Mouse (Mus musculus): Measurements from ENCODE around the gene Carnmt1. TPM values are rescaled to one million over a fixed set of nuclear protein-coding genes. Genes with fewer than 3 reads are reported as not detected.

Carnmt1 gene
- polyA plus RNA-seq, 1 experiment: 3.1 TPM

DNA sequence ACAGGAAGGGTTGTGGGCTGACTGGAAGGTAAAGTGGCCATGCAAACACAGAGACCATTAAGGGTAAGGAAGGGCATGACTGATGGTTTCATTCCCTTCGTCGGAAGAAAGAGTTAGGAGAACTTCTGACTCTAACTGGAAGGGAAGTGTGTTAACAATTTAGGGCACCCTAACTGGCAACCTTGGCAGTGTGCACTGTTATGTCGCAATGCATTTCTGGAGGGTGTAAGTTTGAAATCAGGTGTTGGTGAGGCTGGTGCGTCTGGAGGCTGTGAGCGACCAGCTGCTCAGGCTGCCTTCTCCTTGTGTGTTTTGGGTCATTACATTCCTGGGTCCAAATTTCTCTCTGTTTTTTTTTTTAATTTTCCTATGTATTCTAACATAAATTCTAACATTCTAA, 73.4 kb downstream of the Carnmt1 start:
- TF ChIP-seq CTCF (IDR thresholded peaks at IDR 0.05; ENCODE audit: extremely low read depth, insufficient read depth, insufficient read length, insufficient replicate concordance): no peak
- TF ChIP-seq POLR2A (IDR thresholded peaks at IDR 0.05; ENCODE audit: low read depth, low read length): no peak
- DNase-seq (ENCODE audit: low read depth in 1 of 2, low spot score in 2 of 2): no peak
- no peak overlapping the region for H3K4me3 ChIP-seq (ENCODE audit: extremely low read depth, insufficient read depth, insufficient read length)
- H3K27ac ChIP-seq (ENCODE audit: insufficient read depth, low read length): no peak overlapping the region
- H3K27me3 ChIP-seq (ENCODE audit: control insufficient read depth, insufficient read depth, low read length): no peaks in the 10 kb centered on the region
- no peaks in the 10 kb centered on the region for H3K4me1 ChIP-seq (ENCODE audit: control insufficient read depth, insufficient read depth, insufficient read length)
- 80% methylated on average over 5 of the region's 5 CpGs for WGBS
- no peaks in the 10 kb centered on the region for H3K36me3 ChIP-seq (ENCODE audit: control insufficient read depth, insufficient read depth, low read length)

DNA sequence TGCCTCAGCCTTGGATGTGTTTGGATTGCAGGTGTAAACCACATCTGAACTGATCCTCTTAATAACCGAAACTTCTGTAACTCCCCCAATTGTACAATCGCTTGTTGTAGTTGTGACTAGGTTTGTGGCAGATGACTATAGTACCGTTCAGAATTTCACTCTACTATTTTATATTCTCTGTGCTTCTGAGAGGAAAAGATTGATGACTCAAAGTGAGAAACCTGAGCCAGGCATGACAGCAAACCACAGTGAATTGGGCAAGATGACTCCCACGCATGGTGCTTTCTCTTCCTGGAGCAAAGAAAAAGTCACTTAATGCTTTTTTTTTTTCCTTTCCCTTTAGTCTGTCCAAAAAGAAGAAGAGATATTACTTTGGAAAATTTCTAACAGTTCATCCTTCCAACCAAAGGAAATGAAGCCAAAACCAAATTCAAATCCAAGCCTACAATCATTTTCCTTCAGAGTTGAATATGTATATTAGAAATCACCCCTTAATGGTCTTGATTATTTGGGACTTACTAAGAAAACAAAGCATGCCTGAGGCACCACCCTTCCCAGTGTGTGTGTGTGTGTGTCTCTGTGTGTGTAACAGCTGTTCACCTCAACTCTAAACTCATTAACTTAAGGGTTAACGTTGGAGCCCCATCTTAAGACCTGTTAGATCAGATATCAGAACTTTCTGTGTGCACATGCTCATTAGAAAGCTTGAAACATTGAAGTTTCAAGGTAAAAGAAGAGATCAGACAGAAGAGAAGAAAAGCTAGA, 76.2 kb downstream of the Carnmt1 start:
- 82% methylated on average over 5 of the region's 5 CpGs for WGBS

DNA sequence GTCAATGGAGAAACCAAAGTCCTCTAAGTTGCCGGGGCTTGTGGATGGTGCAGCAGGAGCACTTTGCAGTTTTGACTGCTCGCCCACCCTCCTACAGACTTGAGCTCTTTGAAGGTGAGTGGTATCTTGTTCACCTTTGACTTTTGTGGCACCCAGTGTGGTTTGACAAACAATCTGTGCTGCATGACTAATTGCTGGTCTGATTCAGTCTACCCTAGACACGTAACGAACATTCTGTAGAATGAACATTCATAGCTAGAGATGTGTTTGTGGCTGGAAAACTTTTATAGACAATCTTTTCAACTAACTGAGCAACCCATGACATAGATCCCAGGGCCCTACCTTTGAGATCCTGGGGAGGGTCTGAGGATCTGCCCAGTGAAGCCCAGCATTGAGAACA, 76.8 kb downstream of the Carnmt1 start:
- WGBS: 89% methylated on average over 4 of the region's 4 CpGs
- H3K27ac ChIP-seq (ENCODE audit: insufficient read depth, low read length): no peak overlapping the region
- H3K4me1 ChIP-seq (ENCODE audit: control insufficient read depth, insufficient read depth, insufficient read length): no peaks in the 10 kb centered on the region
- no peak for DNase-seq (ENCODE audit: low read depth in 1 of 2, low spot score in 2 of 2)
- TF ChIP-seq POLR2A (IDR thresholded peaks at IDR 0.05; ENCODE audit: low read depth, low read length) (no peak), CTCF (IDR thresholded peaks at IDR 0.05; ENCODE audit: extremely low read depth, insufficient read depth, insufficient read length, insufficient replicate concordance) (no peak)
- H3K36me3 ChIP-seq (ENCODE audit: control insufficient read depth, insufficient read depth, low read length): no peaks in the 10 kb centered on the region
- H3K4me3 ChIP-seq (ENCODE audit: extremely low read depth, insufficient read depth, insufficient read length): no peak overlapping the region
- no peaks in the 10 kb centered on the region for H3K27me3 ChIP-seq (ENCODE audit: control insufficient read depth, insufficient read depth, low read length)

More for the DNA sequence above, 76.2 kb downstream of the Carnmt1 start:
- no peak overlapping the region for H3K27ac ChIP-seq (ENCODE audit: insufficient read depth, low read length)
- no peaks in the 10 kb centered on the region for H3K27me3 ChIP-seq (ENCODE audit: control insufficient read depth, insufficient read depth, low read length)
- DNase-seq (ENCODE audit: low read depth in 1 of 2, low spot score in 2 of 2): no peak
- no peak for TF ChIP-seq CTCF (IDR thresholded peaks at IDR 0.05; ENCODE audit: extremely low read depth, insufficient read depth, insufficient read length, insufficient replicate concordance)
- TF ChIP-seq POLR2A (IDR thresholded peaks at IDR 0.05; ENCODE audit: low read depth, low read length): no peak
- no peaks in the 10 kb centered on the region for H3K4me1 ChIP-seq (ENCODE audit: control insufficient read depth, insufficient read depth, insufficient read length)
- no peak overlapping the region for H3K4me3 ChIP-seq (ENCODE audit: extremely low read depth, insufficient read depth, insufficient read length)
- no peaks in the 10 kb centered on the region for H3K36me3 ChIP-seq (ENCODE audit: control insufficient read depth, insufficient read depth, low read length)

DNA sequence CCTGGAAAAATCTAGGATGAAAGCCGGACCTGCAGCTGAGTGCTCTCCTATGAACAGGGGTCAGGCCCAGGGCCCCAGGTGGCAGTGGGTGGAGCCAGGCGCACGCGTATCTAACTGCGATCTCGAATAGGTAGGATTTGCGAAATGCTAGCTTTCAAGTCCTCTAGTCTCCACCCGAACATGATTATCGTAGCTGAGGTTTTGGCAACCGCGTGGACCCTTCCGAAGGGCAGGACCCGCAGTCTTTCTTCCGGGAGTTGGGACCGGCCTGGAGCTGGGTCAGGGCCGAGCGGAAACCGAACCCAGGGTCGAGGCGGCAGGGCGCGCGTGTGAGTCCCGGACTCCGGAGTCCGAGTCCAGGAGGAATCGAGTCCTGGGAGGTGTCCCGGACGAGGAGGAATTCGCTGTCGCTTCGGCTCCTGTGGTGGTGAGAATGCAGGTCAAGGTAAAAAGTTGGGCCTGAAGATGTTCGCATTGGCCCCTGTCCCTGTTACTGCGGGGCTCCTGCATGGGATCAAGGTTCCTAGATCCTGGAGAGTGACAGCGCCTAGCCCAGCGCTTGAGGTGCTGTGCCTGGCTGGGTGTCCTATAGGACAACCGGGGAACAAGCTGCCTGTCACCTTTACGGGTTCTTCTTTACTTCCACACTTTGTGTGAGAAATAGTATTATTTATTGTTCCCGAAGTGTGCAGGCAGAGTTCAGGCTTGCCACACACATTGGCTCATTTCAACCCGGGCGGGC, 79.2 kb downstream of the Carnmt1 start, which contains the start of gene Trpm6:
Trpm6 (plus strand) TSS at position 386 of the 742 bp plus-strand sequence.
- H3K27ac ChIP-seq (ENCODE audit: insufficient read depth, low read length): no peak within 1 kb of the TSS
- no peak within 1 kb of the TSS for H3K4me3 ChIP-seq (ENCODE audit: extremely low read depth, insufficient read depth, insufficient read length)
- H3K4me1 ChIP-seq (ENCODE audit: control insufficient read depth, insufficient read depth, insufficient read length): no peaks in the 10 kb centered on the region
- no peaks in the 10 kb centered on the region for H3K36me3 ChIP-seq (ENCODE audit: control insufficient read depth, insufficient read depth, low read length)
- WGBS: 11% methylated on average over 41 of the region's 41 CpGs
- no peaks in the 10 kb centered on the region for H3K27me3 ChIP-seq (ENCODE audit: control insufficient read depth, insufficient read depth, low read length)
- TF ChIP-seq POLR2A (IDR thresholded peaks at IDR 0.05; ENCODE audit: low read depth, low read length): no peak
- no peak for TF ChIP-seq CTCF (IDR thresholded peaks at IDR 0.05; ENCODE audit: extremely low read depth, insufficient read depth, insufficient read length, insufficient replicate concordance)
- DNase-seq (ENCODE audit: low read depth in 1 of 2, low spot score in 2 of 2): no peak

Other genes starting within 250 kb of the Carnmt1 start
- 69.7 and 83.6 TPM in 2 replicates for gene Ostf1, start 38.9 kb upstream of the Carnmt1 start, polyA plus RNA-seq (2012; rRNA removed)
- 3.5 and 4.0 TPM in 2 replicates for gene Nmrk1, start 38.8 kb upstream of the Carnmt1 start, polyA plus RNA-seq (2012; rRNA removed)
- 10.1 and 18.3 TPM in 2 replicates for gene D030056L22Rik, start 42.4 kb downstream of the Carnmt1 start, polyA plus RNA-seq (2012; rRNA removed)
- 0.02 and 0.05 TPM in 2 replicates for gene Trpm6, start 79.2 kb downstream of the Carnmt1 start, polyA plus RNA-seq (2012; rRNA removed)